Mouse (Mus musculus) urinary bladder, postnatal 25 days (tissue): Measurements from ENCODE around the gene Ppt2.

Experiments
- DNase-seq: peaks from one replicate; pipeline ENCODE4 v3.0.0; 2022; ENCODE audit warnings: low spot score

Ppt2 gene

GRCm38 (mm10) chr17:34627943-34628643 is at the start of gene Ppt2:
Gene Ppt2 (minus strand): TSS chr17:34628510.
- peak; percentile 43 for DNase-seq

GRCm38 (mm10) chr17:34676671-34677070 is 48.4 kb upstream of the Ppt2 start:
- DNase-seq = no peak

- DNase-seq = no peak
Measured at GRCm38 (mm10) chr17:34676093-34676460, 47.8 kb upstream of the Ppt2 start.

GRCm38 (mm10) chr17:34675205-34676092 is 47.1 kb upstream of the Ppt2 start:
- DNase-seq = no peak

- no peak for DNase-seq
Measured at GRCm38 (mm10) chr17:34674524-34675204, 46.4 kb upstream of the Ppt2 start.

GRCm38 (mm10) chr17:34673139-34673538 is 44.8 kb upstream of the Ppt2 start:
- no peak for DNase-seq

- DNase-seq = no peak
Measured at GRCm38 (mm10) chr17:34672246-34672792, 44.0 kb upstream of the Ppt2 start.

GRCm38 (mm10) chr17:34671151-34672066 is 43.1 kb upstream of the Ppt2 start:
- DNase-seq = no peak

- no peak for DNase-seq
Measured at GRCm38 (mm10) chr17:34670235-34670634, 41.9 kb upstream of the Ppt2 start, which contains the start of gene Tnxb. Gene Tnxb (plus strand): TSS chr17:34670535.

- no peak for DNase-seq
Measured at GRCm38 (mm10) chr17:34664472-34664871, 36.2 kb upstream of the Ppt2 start.

- no peak for DNase-seq
Measured at GRCm38 (mm10) chr17:34663558-34663957, 35.2 kb upstream of the Ppt2 start.

- no peak for DNase-seq
Measured at GRCm38 (mm10) chr17:34662978-34663377, 34.7 kb upstream of the Ppt2 start.

GRCm38 (mm10) chr17:34662468-34662867 is 34.2 kb upstream of the Ppt2 start:
- DNase-seq = no peak

GRCm38 (mm10) chr17:34661121-34661591 is 32.8 kb upstream of the Ppt2 start:
- DNase-seq = no peak

- DNase-seq = no peak
Measured at GRCm38 (mm10) chr17:34660259-34660820, 32.0 kb upstream of the Ppt2 start.

- DNase-seq = no peak
Measured at GRCm38 (mm10) chr17:34659897-34660214, 31.5 kb upstream of the Ppt2 start.

GRCm38 (mm10) chr17:34659181-34659896 is 31.0 kb upstream of the Ppt2 start:
- DNase-seq = no peak

- no peak for DNase-seq
Measured at GRCm38 (mm10) chr17:34658591-34658990, 30.3 kb upstream of the Ppt2 start.

- DNase-seq = no peak
Measured at GRCm38 (mm10) chr17:34658145-34658544, 29.8 kb upstream of the Ppt2 start.

GRCm38 (mm10) chr17:34657271-34657670 is 29.0 kb upstream of the Ppt2 start:
- DNase-seq = no peak
